Mouse (Mus musculus): ENCODE measurements around the gene Kir3dl1.
"Not testable (repeated sequence)": the region's sequence is repeated elsewhere in the genome, so short reads cannot be mapped to it uniquely, and the experiment has no call there.

Gene Kir3dl1

GRCm38 (mm10) chrX:136517699-136518098 is at the start of gene Kir3dl1:
TSS of gene Kir3dl1 (plus strand) at chrX:136517999.
- DNase-seq (ENCODE audit: low spot score) = not testable (repeated sequence)

GRCm38 (mm10) chrX:136543956-136544355 is 26.2 kb downstream of the Kir3dl1 start, which contains the start of gene Kir3dl2:
TSS of gene Kir3dl2 (minus strand) at chrX:136544056.
- not testable (repeated sequence) for DNase-seq (ENCODE audit: low spot score)

GRCm38 (mm10) chrX:136569094-136569493 is 51.3 kb downstream of the Kir3dl1 start:
- DNase-seq (ENCODE audit: low spot score) = not testable (repeated sequence)

All from adipocyte (in vitro differentiated cells).